Mouse (Mus musculus): Measurements from ENCODE around the gene Ccnt1. TPM values are rescaled to one million over a fixed set of nuclear protein-coding genes. Genes with fewer than 3 reads are reported as not detected.

Ccnt1 gene
- polyA plus RNA-seq, 1 experiment from 2014 or later, result 61.2 TPM

GRCm38 (mm10) chr15:98512799-98513321 lies 57.9 kb downstream of the Ccnt1 start:
- Histone ChIP-seq H3K9ac (no peak overlapping the region), H3K36me3 (replicated peaks) (peaks cover 2% of the 10 kb centered on the region), H3K4me1 (peaks cover 11% of the 10 kb centered on the region), H3K27me3 (no peaks in the 10 kb centered on the region), H3K27ac (no peak overlapping the region), H3K4me3 (replicated peaks) (no peak overlapping the region), H3K9me3 (no peaks in the 10 kb centered on the region), H3K4me2 (no peak overlapping the region)
- 71% methylated on average over 17 of the region's 17 CpGs for WGBS
- no peak for ATAC-seq (ENCODE audit: low FRiP score)

DNA sequence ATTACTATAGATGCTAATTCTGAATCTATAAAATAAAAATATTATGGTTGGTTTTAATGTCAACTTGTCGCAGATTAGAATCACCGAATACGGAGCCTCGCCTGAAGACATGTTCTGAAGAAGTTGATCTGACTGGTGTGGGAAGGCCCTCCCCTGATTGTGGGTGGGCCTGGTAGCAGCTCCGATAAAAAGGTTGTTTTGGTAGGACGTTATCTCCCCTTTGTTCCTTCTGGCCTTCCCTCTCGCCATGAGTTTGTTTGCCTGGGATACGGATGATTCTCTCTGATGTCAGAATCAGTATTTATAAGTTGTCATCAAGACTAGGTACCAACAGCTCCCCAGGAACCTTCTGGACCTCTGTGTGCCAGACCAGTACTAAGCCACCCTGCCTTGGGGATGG lies 58.5 kb downstream of the Ccnt1 start:
- Histone ChIP-seq H3K27ac (no peak overlapping the region), H3K4me2 (no peak overlapping the region), H3K9ac (no peak overlapping the region), H3K9me3 (no peaks in the 10 kb centered on the region), H3K36me3 (replicated peaks) (no peaks in the 10 kb centered on the region), H3K4me3 (replicated peaks) (no peak overlapping the region), H3K27me3 (no peaks in the 10 kb centered on the region), H3K4me1 (peaks cover 11% of the 10 kb centered on the region)
- 74% methylated on average over 8 of the region's 8 CpGs for WGBS
- no peak for ATAC-seq (ENCODE audit: low FRiP score)

DNA sequence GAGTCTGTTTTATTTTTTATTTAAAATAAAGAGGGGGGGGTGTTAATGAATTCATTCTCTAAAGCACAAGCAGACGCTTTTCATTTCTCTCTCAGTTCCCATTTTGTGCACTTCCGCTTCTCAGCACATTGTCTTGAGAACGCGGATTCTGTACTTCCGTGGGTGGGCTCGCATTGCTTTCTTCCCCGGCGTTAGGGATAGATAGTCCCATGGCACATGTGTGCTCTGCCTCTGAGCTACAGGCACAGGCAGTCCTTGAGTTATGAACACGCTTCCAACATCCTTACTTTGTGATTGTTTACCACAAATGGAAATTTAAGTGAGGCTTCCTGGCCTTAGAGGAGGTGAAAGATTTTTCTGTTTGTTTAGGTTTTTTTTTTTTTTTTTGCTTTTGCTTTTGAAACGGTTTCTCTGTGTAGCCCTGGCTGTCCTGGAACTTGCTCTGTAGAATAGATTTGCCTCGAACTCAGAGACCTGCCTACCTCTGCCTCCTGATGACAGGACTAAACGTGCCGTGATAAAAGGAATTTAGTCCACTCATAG lies 59.3 kb downstream of the Ccnt1 start:
- Histone ChIP-seq H3K27ac (no peak overlapping the region), H3K4me1 (peaks cover 11% of the 10 kb centered on the region), H3K9ac (no peak overlapping the region), H3K4me3 (replicated peaks) (no peak overlapping the region), H3K36me3 (replicated peaks) (no peaks in the 10 kb centered on the region), H3K4me2 (no peak overlapping the region), H3K9me3 (no peaks in the 10 kb centered on the region), H3K27me3 (no peaks in the 10 kb centered on the region)
- WGBS, result 60% methylated on average over 13 of the region's 13 CpGs
- ATAC-seq (ENCODE audit: low FRiP score), result no peak

GRCm38 (mm10) chr15:98510438-98511385 lies 60.0 kb downstream of the Ccnt1 start:
- peak overlapping the region; percentile 44 for H3K4me2 ChIP-seq
- H3K4me3 ChIP-seq (replicated peaks), result no peak overlapping the region
- no peak overlapping the region for H3K9ac ChIP-seq
- peak; percentile 57; the same call in 1 of the 2 replicates for ATAC-seq (ENCODE audit: low FRiP score)
- 28% methylated on average over 25 of the region's 25 CpGs for WGBS
- no peaks in the 10 kb centered on the region for H3K27me3 ChIP-seq
- no peak overlapping the region for H3K27ac ChIP-seq
- peaks cover 11% of the 10 kb centered on the region for H3K4me1 ChIP-seq
- H3K36me3 ChIP-seq (replicated peaks), result no peaks in the 10 kb centered on the region
- no peaks in the 10 kb centered on the region for H3K9me3 ChIP-seq

DNA sequence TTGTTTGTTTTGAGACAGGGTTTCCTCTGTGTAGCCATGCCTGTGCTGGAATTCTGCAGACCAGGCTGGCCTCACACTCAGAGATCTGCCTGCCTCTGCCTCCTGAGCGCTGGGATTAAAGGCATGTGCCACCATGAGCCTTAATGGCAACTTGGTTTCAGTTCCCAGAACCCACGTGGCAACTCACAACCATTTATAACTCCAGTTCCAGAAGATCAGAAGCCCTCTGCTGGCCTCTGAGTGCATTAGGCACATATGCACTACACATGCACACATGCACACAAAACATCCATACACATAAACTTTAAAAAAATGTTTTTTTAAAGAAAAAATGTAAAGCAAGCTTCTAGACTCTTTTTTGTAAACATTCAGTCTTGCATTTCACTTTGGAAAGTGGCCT lies 61.3 kb downstream of the Ccnt1 start:
- no peak overlapping the region for H3K27ac ChIP-seq
- no peaks in the 10 kb centered on the region for H3K36me3 ChIP-seq (replicated peaks)
- 69% methylated on average over 2 of the region's 2 CpGs for WGBS
- no peak for ATAC-seq (ENCODE audit: low FRiP score)
- no peak overlapping the region for H3K4me2 ChIP-seq
- no peaks in the 10 kb centered on the region for H3K9me3 ChIP-seq
- H3K4me3 ChIP-seq (replicated peaks), result no peak overlapping the region
- H3K4me1 ChIP-seq, result peaks cover 14% of the 10 kb centered on the region
- no peak overlapping the region for H3K9ac ChIP-seq
- H3K27me3 ChIP-seq, result 0 out of 2 replicates have a peak, but pooled peaks cover 4% of the 10 kb centered on the region

GRCm38 (mm10) chr15:98507321-98507720 lies 63.4 kb downstream of the Ccnt1 start:
- Histone ChIP-seq H3K9me3 (no peaks in the 10 kb centered on the region), H3K4me3 (replicated peaks) (no peak overlapping the region), H3K4me1 (peaks cover 14% of the 10 kb centered on the region), H3K4me2 (no peak overlapping the region), H3K27ac (no peak overlapping the region), H3K9ac (no peak overlapping the region), H3K27me3 (0 out of 2 replicates have a peak, but pooled peaks cover 7% of the 10 kb centered on the region), H3K36me3 (replicated peaks) (no peaks in the 10 kb centered on the region)
- 89% methylated on average over 6 of the region's 6 CpGs for WGBS
- no peak for ATAC-seq (ENCODE audit: low FRiP score)

DNA sequence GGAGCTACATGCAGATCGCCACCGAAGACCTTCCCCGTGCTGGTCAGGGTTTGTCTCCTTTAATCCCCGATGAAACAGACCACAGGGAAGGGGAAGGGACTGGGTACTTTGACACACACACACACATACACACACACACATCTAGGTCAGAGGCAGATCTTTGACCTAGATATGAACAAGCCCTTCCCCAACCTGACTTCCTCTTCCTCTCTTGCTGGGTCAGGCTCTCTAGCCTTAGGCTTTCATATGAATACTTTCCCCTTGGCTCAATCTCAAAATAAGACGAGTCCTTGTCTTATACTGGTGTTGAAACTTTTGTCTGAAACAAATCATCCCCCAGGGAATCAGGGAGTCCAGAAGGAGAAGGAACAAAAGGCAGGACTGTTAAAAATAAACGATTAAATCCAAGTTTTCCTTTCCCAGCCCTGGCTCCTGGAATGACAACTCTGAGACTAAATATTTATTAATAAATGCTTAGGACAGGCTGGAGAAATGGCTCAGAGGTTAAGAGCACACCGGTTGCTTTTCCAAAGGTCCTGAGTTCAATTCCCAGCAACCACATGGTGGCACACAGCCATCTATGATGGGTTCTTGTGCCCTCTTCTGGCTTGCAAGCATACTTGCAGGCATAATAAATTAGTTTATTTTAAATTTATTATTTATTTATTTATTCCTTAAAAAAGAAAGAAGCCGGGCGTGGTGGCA lies 64.3 kb downstream of the Ccnt1 start:
- Histone ChIP-seq H3K4me3 (replicated peaks) (no peak overlapping the region), H3K27me3 (0 out of 2 replicates have a peak, but pooled peaks cover 7% of the 10 kb centered on the region), H3K36me3 (replicated peaks) (no peaks in the 10 kb centered on the region), H3K27ac (no peak overlapping the region), H3K4me2 (no peak overlapping the region), H3K9me3 (no peaks in the 10 kb centered on the region), H3K9ac (no peak overlapping the region), H3K4me1 (peaks cover 13% of the 10 kb centered on the region)
- WGBS, result 84% methylated on average over 9 of the region's 9 CpGs
- ATAC-seq (ENCODE audit: low FRiP score), result no peak

GRCm38 (mm10) chr15:98504514-98504913 lies 66.2 kb downstream of the Ccnt1 start:
- Histone ChIP-seq H3K9ac (no peak overlapping the region), H3K4me3 (replicated peaks) (no peak overlapping the region), H3K27ac (no peak overlapping the region), H3K4me2 (no peak overlapping the region), H3K36me3 (replicated peaks) (no peaks in the 10 kb centered on the region), H3K27me3 (0 out of 2 replicates have a peak, but pooled peaks cover 7% of the 10 kb centered on the region), H3K9me3 (no peaks in the 10 kb centered on the region), H3K4me1 (0 out of 2 replicates have a peak, but pooled peaks cover 3% of the 10 kb centered on the region)
- no peak for ATAC-seq (ENCODE audit: low FRiP score)
- WGBS, result 9% methylated on average over 18 of the region's 18 CpGs

DNA sequence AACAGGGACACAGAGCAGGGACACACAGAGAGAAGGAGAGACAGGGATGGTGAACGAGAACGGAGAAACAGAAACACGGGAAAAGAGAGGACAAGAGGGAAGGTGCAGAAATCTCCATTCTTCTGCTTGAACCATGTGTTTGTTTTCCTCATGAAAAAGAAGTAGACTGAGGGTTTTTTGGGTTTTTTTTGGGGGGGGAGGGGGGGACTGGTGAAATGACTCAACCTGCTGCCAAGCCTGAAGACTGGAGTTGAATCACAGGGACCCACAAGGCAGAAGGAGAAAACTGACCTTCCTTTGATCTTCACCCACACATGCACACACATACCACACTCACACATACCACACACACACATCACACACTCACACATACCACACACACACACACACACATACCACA lies 67.4 kb downstream of the Ccnt1 start:
- Histone ChIP-seq H3K36me3 (replicated peaks) (no peaks in the 10 kb centered on the region), H3K4me2 (no peak overlapping the region), H3K9ac (no peak overlapping the region), H3K27ac (no peak overlapping the region), H3K4me3 (replicated peaks) (no peak overlapping the region), H3K9me3 (no peaks in the 10 kb centered on the region), H3K27me3 (0 out of 2 replicates have a peak, but pooled peaks cover 7% of the 10 kb centered on the region), H3K4me1 (0 out of 2 replicates have a peak, but pooled peaks cover 3% of the 10 kb centered on the region)
- ATAC-seq (ENCODE audit: low FRiP score), result no peak
- WGBS, result 88% methylated on average over 3 of the region's 3 CpGs

GRCm38 (mm10) chr15:98497631-98498030 lies 73.1 kb downstream of the Ccnt1 start:
- no peaks in the 10 kb centered on the region for H3K36me3 ChIP-seq (replicated peaks)
- 0 out of 2 replicates have a peak, but pooled peaks cover under 1% of the 10 kb centered on the region for H3K27me3 ChIP-seq
- H3K4me1 ChIP-seq, result no peaks in the 10 kb centered on the region
- ATAC-seq (ENCODE audit: low FRiP score), result no peak
- 89% methylated on average over 17 of the region's 17 CpGs for WGBS
- H3K4me3 ChIP-seq (replicated peaks), result no peak overlapping the region
- H3K27ac ChIP-seq, result no peak overlapping the region
- H3K4me2 ChIP-seq, result no peak overlapping the region
- H3K9me3 ChIP-seq, result no peaks in the 10 kb centered on the region
- H3K9ac ChIP-seq, result no peak overlapping the region

DNA sequence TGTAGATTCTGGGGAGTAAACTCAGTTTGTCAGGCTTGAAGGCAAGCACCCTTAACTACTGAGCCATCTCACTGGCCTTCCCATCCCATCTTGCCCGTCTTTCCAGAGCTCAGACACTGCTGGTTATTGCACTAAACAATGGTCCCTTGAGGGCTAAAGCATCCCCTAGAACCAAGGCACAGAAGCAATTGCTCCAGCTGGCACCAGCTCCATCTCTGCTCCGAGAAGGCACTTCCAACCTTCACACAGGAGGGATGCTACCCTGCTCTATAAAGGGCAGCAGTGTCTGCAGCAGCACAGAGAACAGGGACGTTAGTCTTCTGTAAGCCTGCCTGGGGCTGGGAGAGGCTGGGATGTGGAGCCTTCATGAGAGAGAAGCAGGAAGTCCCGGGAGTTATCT lies 78.6 kb downstream of the Ccnt1 start, which contains the start of gene Olfr279:
Olfr279 (plus strand) TSS at position 301 of the 400 bp plus-strand sequence.
- Histone ChIP-seq H3K27me3 (no peaks in the 10 kb centered on the region), H3K9ac (no peak within 1 kb of the TSS), H3K4me3 (replicated peaks) (no peak within 1 kb of the TSS), H3K4me2 (no peak within 1 kb of the TSS), H3K27ac (no peak within 1 kb of the TSS), H3K36me3 (replicated peaks) (no peaks in the 10 kb centered on the region), H3K4me1 (no peaks in the 10 kb centered on the region), H3K9me3 (no peaks in the 10 kb centered on the region)
- ATAC-seq (ENCODE audit: low FRiP score), result no peak
- WGBS, result 62% methylated on average over 4 of the region's 4 CpGs

DNA sequence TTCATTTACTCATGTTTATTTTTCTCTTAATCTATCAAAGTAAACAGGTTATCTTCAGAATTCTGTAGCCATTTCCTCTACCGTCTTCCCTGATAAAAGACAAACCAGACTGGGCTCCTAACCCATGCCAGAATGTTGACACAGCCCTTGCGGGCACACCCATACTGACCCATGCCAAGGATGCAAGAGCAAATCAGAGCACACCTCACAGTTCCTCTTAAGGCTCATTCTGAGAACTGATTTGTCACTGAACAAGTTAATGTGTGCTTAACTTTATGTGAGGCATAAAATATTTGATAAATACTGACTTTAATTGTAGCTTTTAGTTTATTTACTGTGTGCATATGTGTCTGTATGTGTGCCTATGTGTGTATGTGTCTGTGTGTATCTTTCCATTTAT lies 79.4 kb downstream of the Ccnt1 start:
- no peaks in the 10 kb centered on the region for H3K4me1 ChIP-seq
- H3K36me3 ChIP-seq (replicated peaks), result no peaks in the 10 kb centered on the region
- no peaks in the 10 kb centered on the region for H3K27me3 ChIP-seq
- no peak overlapping the region for H3K27ac ChIP-seq
- H3K9ac ChIP-seq, result no peak overlapping the region
- WGBS, result 82% methylated on average over 2 of the region's 2 CpGs
- no peak overlapping the region for H3K4me2 ChIP-seq
- H3K9me3 ChIP-seq, result no peaks in the 10 kb centered on the region
- ATAC-seq (ENCODE audit: low FRiP score), result no peak
- H3K4me3 ChIP-seq (replicated peaks), result no peak overlapping the region

Measured in forebrain, embryonic 12.5 days (tissue).